21 mouse cellular contexts compared by ENCODE assay signal in genomic region chr17:27129291-27129690, GRCm38 (mm10). TPM values are rescaled to one million over a fixed set of nuclear protein-coding genes. Genes with fewer than 3 reads are reported as not detected.
DNase-seq lines count a peak whose midpoint lies in the region; ATAC-seq and TF ChIP-seq lines count a peak whose summit lies in the region.
"Had no signal": no experiment of that assay in that cellular context is flagged by ENCODE, and none has a peak within 500 bp of the region (broad histone marks: within the 10 kb centered on the region; RNA-seq: fewer than 3 reads in every experiment).

No protein-coding gene starts in this region.

- no peak overlapping the region for H3K27ac ChIP-seq in hindbrain, embryonic 12.5 days
- no peak overlapping the region for H3K27ac ChIP-seq in hindbrain, embryonic 10.5 days
- H3K27ac ChIP-seq in left cerebral cortex, adult 2 months, result no peak overlapping the region; the same call in 1 of the 2 replicates
- H3K27ac ChIP-seq: forebrain, embryonic 15.5 days; neural tube, embryonic 12.5 days had no signal

- peaks cover 54% of the 10 kb centered on the region for H3K4me1 ChIP-seq in hindbrain, embryonic 12.5 days
- peaks cover 65% of the 10 kb centered on the region for H3K4me1 ChIP-seq in hindbrain, embryonic 10.5 days (replicated peaks)

- peak; percentile 51 for DNase-seq in cerebellum, adult 9-10 months
- no peak for DNase-seq in cerebellum, postnatal 4 days (ENCODE audit: low spot score in 2 of 2)
- DNase-seq in hindbrain, embryonic 10.5 days (ENCODE audit: low spot score), result no peak
- no peak for DNase-seq in left cerebral cortex, adult 2 months (ENCODE audit: extremely low spot score in 1 of 2, low spot score in 2 of 2)
- no peak for DNase-seq in left cerebral cortex, postnatal 36 days (ENCODE audit: low spot score in 2 of 2)
- DNase-seq in testis, postnatal 10 days (ENCODE audit: low spot score), result peak; percentile 65
- no peak for DNase-seq in testis, postnatal 14 days (ENCODE audit: low spot score)
- DNase-seq: adrenal gland, postnatal 36 days; kidney, adult 9 months; layer of hippocampus, adult 9-11 months; retina, postnatal 1 day had no signal

- H3K36me3 ChIP-seq in hindbrain, embryonic 12.5 days, result peaks cover under 1% of the 10 kb centered on the region
- peaks cover 38% of the 10 kb centered on the region for H3K36me3 ChIP-seq in hindbrain, embryonic 10.5 days
- H3K36me3 ChIP-seq: forebrain, embryonic 15.5 days; neural tube, embryonic 12.5 days had no signal

- no peak overlapping the region for H3K4me3 ChIP-seq in hindbrain, embryonic 12.5 days
- no peak overlapping the region for H3K4me3 ChIP-seq in hindbrain, embryonic 10.5 days
- H3K4me3 ChIP-seq in left cerebral cortex, adult 2 months, result 0 out of 2 replicates have a peak overlapping the region, but pooled peaks have one; percentile 4
- H3K4me3 ChIP-seq: forebrain, embryonic 15.5 days; heart, embryonic 10.5 days; midbrain, embryonic 10.5 days; neural tube, embryonic 12.5 days had no signal

- no peak for TF ChIP-seq CTCF in left cerebral cortex, adult 2 months (IDR thresholded peaks at IDR 0.05)

- intact Hi-C loops in left cerebral cortex, adult 2 months (cut with DNase I), result no loop called here
- intact Hi-C loops in left cerebral cortex, postnatal 36 days (cut with DNase I), result loop anchor here (10.0 kb wide), 1 partner anchor 194 kb away; the partner anchor contains the start of genes Cuta and Phf1

- no peaks in the 10 kb centered on the region for H3K27me3 ChIP-seq in hindbrain, embryonic 12.5 days
- H3K27me3 ChIP-seq in hindbrain, embryonic 10.5 days (ENCODE audit: insufficient read depth, poor library complexity, severe bottlenecking), result peaks cover 4% of the 10 kb centered on the region; the same call in 1 of the 2 replicates
- H3K27me3 ChIP-seq: forebrain, embryonic 15.5 days; neural tube, embryonic 12.5 days had no signal

- no peaks in the 10 kb centered on the region for H3K9me3 ChIP-seq in hindbrain, embryonic 12.5 days (replicated peaks)
- no peaks in the 10 kb centered on the region for H3K9me3 ChIP-seq in hindbrain, embryonic 10.5 days
- H3K9me3 ChIP-seq: forebrain, embryonic 15.5 days; heart, embryonic 10.5 days; midbrain, embryonic 10.5 days; neural tube, embryonic 12.5 days had no signal

- 80% methylated on average over 13 of the region's 13 CpGs for WGBS in hindbrain, embryonic 12.5 days
- 85% methylated on average over 13 of the region's 13 CpGs for WGBS in hindbrain, embryonic 10.5 days

- H3K4me2 ChIP-seq in hindbrain, embryonic 12.5 days (replicated peaks), result no peak overlapping the region
- H3K4me2 ChIP-seq: forebrain, embryonic 15.5 days had no signal

- no peak for ATAC-seq in hindbrain, embryonic 12.5 days (ENCODE audit: low FRiP score)
- ATAC-seq: CD4-positive, CD25-positive, alpha-beta regulatory T cell, adult 4 months; forebrain, embryonic 15.5 days; lung, postnatal 0 days had no signal

- peak overlapping the region; percentile 42; the same call in 1 of the 2 replicates for H3K9ac ChIP-seq in hindbrain, embryonic 12.5 days
- H3K9ac ChIP-seq: forebrain, embryonic 15.5 days had no signal

RNA-seq across cellular contexts. Expression of gene Uqcc2, which starts 4.4 kb away (rescaled TPM):
- 263 and 312 TPM in 2 replicates for polyA plus RNA-seq in hindbrain, embryonic 12.5 days (2016; fragmentation: Nextera tagmentation; extraction: Ambion mirVana)
- polyA plus RNA-seq in hindbrain, embryonic 10.5 days (2016; fragmentation: Nextera tagmentation; extraction: Ambion mirVana), result 395 and 442 TPM in 2 replicates
- 100 to 1,000 TPM; 215 to 245 TPM for total RNA-seq in left cerebral cortex, adult 2 months (2021)
- total RNA-seq in left cerebral cortex, postnatal 36 days (2021), result 100 to 1,000 TPM; 230 to 254 TPM

RNA-seq across cellular contexts. Expression of gene Ip6k3, which starts 38.3 kb away (rescaled TPM):
- polyA plus RNA-seq in hindbrain, embryonic 12.5 days (2016; fragmentation: Nextera tagmentation; extraction: Ambion mirVana), result 0.40 and 0.54 TPM in 2 replicates
- 0.06 and 0.31 TPM in 2 replicates for polyA plus RNA-seq in hindbrain, embryonic 10.5 days (2016; fragmentation: Nextera tagmentation; extraction: Ambion mirVana)
- under 1 TPM; 0.38 to 0.47 TPM for total RNA-seq in left cerebral cortex, adult 2 months (2021)
- total RNA-seq in left cerebral cortex, postnatal 36 days (2021), result under 1 TPM; 0.23 to 0.81 TPM
- total RNA-seq: hematopoietic stem cell, adult 5-6 weeks; liver, adult 2 months had no signal
- polyA plus RNA-seq: CD4-positive, CD25-positive, alpha-beta regulatory T cell, adult 4 months; liver, adult 2 months; midbrain, embryonic 10.5 days; small intestine, adult 2 months had no signal

Comparison
In these comparisons a context has a peak if more than half of its experiments do, and no peak if none do; other contexts are left out.
1. DNase-seq: peak in cerebellum, adult 9-10 months (single experiment) and testis, postnatal 10 days (single experiment); none in cerebellum, postnatal 4 days (0 of 2), hindbrain, embryonic 10.5 days (single experiment), left cerebral cortex, adult 2 months (0 of 2), left cerebral cortex, postnatal 36 days (0 of 2) and testis, postnatal 14 days (single experiment).